Mouse (Mus musculus): ENCODE data around the gene Ttc5. TPM values are rescaled to one million over a fixed set of nuclear protein-coding genes. Genes with fewer than 3 reads are reported as not detected.

Gene Ttc5
- total and polyA plus RNA-seq, 3 experiments, result 44.3 to 72.1 (median 57.8) TPM

DNA sequence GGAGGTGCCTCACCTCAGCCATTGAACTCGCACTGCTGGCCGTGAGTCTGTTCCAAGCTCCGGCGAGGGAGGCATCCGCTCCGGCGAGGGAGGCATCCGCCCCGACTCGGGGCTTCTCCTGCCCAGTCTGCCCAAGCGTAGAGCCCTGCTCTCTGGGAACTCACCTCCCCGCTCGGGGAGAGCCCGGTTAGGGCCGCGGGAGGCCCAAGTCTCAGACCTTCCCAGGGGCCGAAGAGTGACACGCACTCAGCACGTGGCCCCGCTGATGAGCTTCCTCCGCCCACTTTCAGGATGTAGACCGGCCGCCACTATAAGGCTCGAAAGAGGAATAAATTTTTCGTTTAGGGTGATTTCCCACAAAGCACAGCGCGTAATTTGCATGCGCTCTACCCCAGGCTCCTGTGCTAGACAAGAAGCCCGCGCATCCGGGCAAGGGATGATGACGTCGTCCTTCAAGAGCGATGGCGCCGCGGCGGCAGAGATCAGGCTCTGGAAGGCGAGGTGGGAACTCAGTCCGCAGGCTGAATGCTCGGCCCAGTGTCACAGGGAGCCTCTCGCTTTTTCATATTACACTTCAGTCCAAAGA, 22.3 kb upstream of the Ttc5 start, which contains the start of the genes Ccnb1ip1 and Parp2:
Gene Ccnb1ip1 (minus strand): TSS at position 246 of the 586 bp plus-strand sequence.
Gene Parp2 (plus strand): TSS at position 355 of the 586 bp plus-strand sequence.
- H3K27ac ChIP-seq (ENCODE audit: insufficient read depth, low read depth), result no peak within 1 kb of the TSS
- peaks cover 2% of the 10 kb centered on the region; the same call in 1 of the 2 replicates for H3K79me2 ChIP-seq (replicated peaks; ENCODE audit: control insufficient read depth, extremely low read depth, insufficient read depth, poor library complexity, severe bottlenecking)
- TF ChIP-seq HCFC1 (IDR thresholded peaks at IDR 0.05; ENCODE audit: low read depth, low read length), result peak; percentile 85
- TF ChIP-seq SMC3 (IDR thresholded peaks at IDR 0.05; ENCODE audit: low read depth, low read length), result no peak
- peak; percentile 95 for TF ChIP-seq POLR2A (IDR thresholded peaks at IDR 0.05; ENCODE audit: low read depth, low read length)
- no peak for TF ChIP-seq ZC3H11A (IDR thresholded peaks at IDR 0.05; ENCODE audit: low read depth, low read length)
- TF ChIP-seq JUN (IDR thresholded peaks at IDR 0.05; ENCODE audit: insufficient read depth, low read depth, low read length), result no peak
- TF ChIP-seq MAFK (IDR thresholded peaks at IDR 0.05; ENCODE audit: insufficient replicate concordance, low read length), result peak; percentile 87
- TF ChIP-seq MAZ (IDR thresholded peaks at IDR 0.05; ENCODE audit: low read depth, low read length), result peak; percentile 84
- TF ChIP-seq MEF2A (IDR thresholded peaks at IDR 0.05; ENCODE audit: borderline replicate concordance, low read depth, low read length), result peak; percentile 82
- peak; percentile 25; the same call in 1 of the 2 replicates for TF ChIP-seq CHD1 (IDR thresholded peaks at IDR 0.05; ENCODE audit: low read depth, low read length)
- TF ChIP-seq BHLHE40 (IDR thresholded peaks at IDR 0.05; ENCODE audit: low read depth, low read length), result peak; percentile 99
- peak; percentile 85 for TF ChIP-seq IRF4 (IDR thresholded peaks at IDR 0.05; ENCODE audit: low read depth, low read length)
- TF ChIP-seq EP300 (IDR thresholded peaks at IDR 0.05; ENCODE audit: low read length), result 0 out of 2 replicates have a peak, but pooled peaks have one; percentile 9
- peak; percentile 93 for TF ChIP-seq ELF1 (IDR thresholded peaks at IDR 0.05; ENCODE audit: low read depth, low read length)
- TF ChIP-seq RAD21 (IDR thresholded peaks at IDR 0.05; ENCODE audit: low read depth, low read length), result no peak
- TF ChIP-seq ZMIZ1 (IDR thresholded peaks at IDR 0.05; ENCODE audit: low read depth, low read length), result peak; percentile 88
- TF ChIP-seq GABPA (IDR thresholded peaks at IDR 0.05; ENCODE audit: insufficient replicate concordance, low read depth, low read length), result no peak; the same call in 1 of the 2 replicates
- peak; percentile 87 for TF ChIP-seq USF1 (IDR thresholded peaks at IDR 0.05; ENCODE audit: low read depth, low read length)
- no peak for TF ChIP-seq CTCF (conservative IDR thresholded peaks at IDR 0.05 in 1 of 2, IDR thresholded peaks at IDR 0.05 in 1 of 2; ENCODE audit: low read depth in 2 of 2, low read length in 2 of 2)
- peak; percentile 93 for TF ChIP-seq NELFE (IDR thresholded peaks at IDR 0.05; ENCODE audit: low read depth, low read length)
- peak; percentile 97 for TF ChIP-seq MYC (IDR thresholded peaks at IDR 0.05; ENCODE audit: low read depth, low read length)
- peak; percentile 79; the same call in 1 of the 2 replicates for TF ChIP-seq POLR2AphosphoS2 (IDR thresholded peaks at IDR 0.05; ENCODE audit: low read depth, low read length)
- no peak for TF ChIP-seq ZNF384 (IDR thresholded peaks at IDR 0.05; ENCODE audit: low read depth, low read length)
- peak; percentile 93 for TF ChIP-seq E2F4 (IDR thresholded peaks at IDR 0.05; ENCODE audit: insufficient replicate concordance, low read depth, low read length)
- peak; percentile 63; the same call in 1 of the 2 replicates for TF ChIP-seq JUND (conservative IDR thresholded peaks at IDR 0.05; ENCODE audit: low read depth, low read length)
- TF ChIP-seq TBP (conservative IDR thresholded peaks at IDR 0.05; ENCODE audit: low read depth, low read length), result peak; percentile 99
- peak; percentile 74; the same call in 1 of the 2 replicates for TF ChIP-seq KAT2A (IDR thresholded peaks at IDR 0.05; ENCODE audit: insufficient replicate concordance, low read length)
- peak; percentile 95 for TF ChIP-seq SIN3A (IDR thresholded peaks at IDR 0.05; ENCODE audit: low read length)
- TF ChIP-seq RCOR1 (conservative IDR thresholded peaks at IDR 0.05; ENCODE audit: low read depth, low read length), result peak; percentile 81; the same call in 1 of the 2 replicates
- 0 out of 2 replicates have a peak, but pooled peaks have one; percentile 57 for TF ChIP-seq CHD2 (IDR thresholded peaks at IDR 0.05; ENCODE audit: low read length)
- TF ChIP-seq TCF12 (IDR thresholded peaks at IDR 0.05; ENCODE audit: low read depth, low read length), result peak; percentile 89
- TF ChIP-seq ZKSCAN1 (IDR thresholded peaks at IDR 0.05; ENCODE audit: borderline replicate concordance, low read depth, low read length), result no peak
- TF ChIP-seq MAX (IDR thresholded peaks at IDR 0.05; ENCODE audit: low read length), result peak; percentile 99
- peak; percentile 87 for TF ChIP-seq ETS1 (conservative IDR thresholded peaks at IDR 0.05; ENCODE audit: low read depth, low read length)
- peak; percentile 65 for TF ChIP-seq USF2 (conservative IDR thresholded peaks at IDR 0.05; ENCODE audit: low read depth, low read length)
- peak; percentile 71 for TF ChIP-seq NRF1 (IDR thresholded peaks at IDR 0.05; ENCODE audit: low read depth, low read length)
- peak; percentile 100 for TF ChIP-seq UBTF (IDR thresholded peaks at IDR 0.05; ENCODE audit: low read depth, low read length)
- TF ChIP-seq PAX5 (IDR thresholded peaks at IDR 0.05; ENCODE audit: low read length), result no peak
- peak; percentile 93 for TF ChIP-seq MXI1 (IDR thresholded peaks at IDR 0.05; ENCODE audit: low read depth, low read length)
- dilution Hi-C loops (cut with MboI; ENCODE audit: extremely low pct_ligation_motif_present, extremely low pct_unique_long_range_greater_than_20kb, low sequenced_read_pairs) (no loop called here), in situ Hi-C loops (cut with MboI; ENCODE audit: low pct_ligation_motif_present, low pct_unique_long_range_greater_than_20kb, low sequenced_read_pairs) (loop anchor here (5.0 to 25.0 kb wide), 3 partner anchors 125 to 455 kb away; partner anchors contain the start of genes Pip4p1, Pnp and Rnase2a)
- DNase-seq (ENCODE audit: extremely low read depth), result peak; percentile 97
- peak within 1 kb of the TSS; percentile 69 to 100 (median 76) for H3K4me3 ChIP-seq (replicated peaks in 1 of 3; ENCODE audit: low read depth in 2 of 3, low read length in 2 of 3, poor library complexity in 1 of 3)
- H3K27me3 ChIP-seq (replicated peaks), result no peaks in the 10 kb centered on the region
- no peaks in the 10 kb centered on the region for H3K9me3 ChIP-seq (replicated peaks; ENCODE audit: low read length)
- H3K4me1 ChIP-seq (ENCODE audit: control insufficient read depth in 1 of 2, insufficient read depth in 2 of 2), result peaks cover 0 to 11% of the 10 kb centered on the region in 2 experiments; a peak in 1 of 4 replicates
- H3K36me3 ChIP-seq (replicated peaks in 1 of 2; ENCODE audit: control insufficient read depth in 1 of 2, insufficient read depth in 1 of 2, low read length in 1 of 2), result peaks cover 18 to 28% of the 10 kb centered on the region in 2 experiments
- peak within 1 kb of the TSS; percentile 96 for H3K9ac ChIP-seq (ENCODE audit: insufficient read depth, low read depth)
- peak within 1 kb of the TSS; percentile 98 for H3K4me2 ChIP-seq (ENCODE audit: insufficient read depth, low read depth, poor library complexity, severe bottlenecking)
